In genomic region chr10:63099941-63100562, GRCm38 (mm10) we compare ENCODE assay signal across 8 mouse cellular contexts. TPM values are rescaled to one million over a fixed set of nuclear protein-coding genes. Genes with fewer than 3 reads are reported as not detected.
DNase-seq lines count a peak whose midpoint lies in the region; ATAC-seq lines count a peak whose summit lies in the region.

No protein-coding gene starts in this region.

- H3K27ac ChIP-seq in forebrain, embryonic 10.5 days: peak overlapping the region; percentile 80

- no peaks in the 10 kb centered on the region for H3K36me3 ChIP-seq in forebrain, embryonic 10.5 days (replicated peaks)

- H3K4me1 ChIP-seq in forebrain, embryonic 10.5 days: peaks cover 18% of the 10 kb centered on the region

- ATAC-seq in megakaryocyte-erythroid progenitor cell, adult 5-6 weeks (replicated peaks; ENCODE audit: low FRiP score, low TSS enrichment, poor library complexity, severe bottlenecking): peak; percentile 75

- peak overlapping the region; percentile 61 for H3K4me3 ChIP-seq in forebrain, embryonic 10.5 days

- peak; percentile 16 for DNase-seq in T-cell, adult 2 months (ENCODE audit: low spot score)
- DNase-seq in brain, adult 2 months (ENCODE audit: low read depth, low spot score): peak; percentile 95
- peak; percentile 69 for DNase-seq in forebrain, embryonic 10.5 days (ENCODE audit: extremely low spot score, low spot score)
- peak; percentile 57 for DNase-seq in heart, postnatal 4 days
- peak; percentile 70 to 72 for DNase-seq in layer of hippocampus, postnatal 36 days
- peak; percentile 57 to 75 for DNase-seq in right cerebral cortex, postnatal 36 days (ENCODE audit: low spot score in 2 of 2)
- no peak for DNase-seq in adipocyte (ENCODE audit: low spot score)

- no peaks in the 10 kb centered on the region for H3K9me3 ChIP-seq in forebrain, embryonic 10.5 days

- H3K27me3 ChIP-seq in forebrain, embryonic 10.5 days (ENCODE audit: poor library complexity, severe bottlenecking): peaks cover 51% of the 10 kb centered on the region

- WGBS in forebrain, embryonic 10.5 days: under 1% methylated on average over 62 of the region's 62 CpGs

RNA-seq across cellular contexts. Expression of gene Atoh7, which starts 0.6 kb away (rescaled TPM):
- polyA plus RNA-seq in forebrain, embryonic 10.5 days (2016; fragmentation: Nextera tagmentation; extraction: Ambion mirVana): 0.55 and 0.73 TPM in 2 replicates
- not detected for total RNA-seq in heart, postnatal 4 days (2021)
- 1 to 10 TPM; 1.6 to 2.5 TPM for total RNA-seq in layer of hippocampus, postnatal 36 days (2021)
- total RNA-seq in megakaryocyte-erythroid progenitor cell, adult 5-6 weeks (2014; fragmentation: Nextera tagmentation): not detected in 2 replicates
- not detected in 2 replicates for total RNA-seq in megakaryocyte-erythroid progenitor cell, adult 5-6 weeks (2017)

RNA-seq across cellular contexts. Expression of gene Pbld1, which starts 40.1 kb away (rescaled TPM):
- 1.5 and 1.8 TPM in 2 replicates for polyA plus RNA-seq in forebrain, embryonic 10.5 days (2016; fragmentation: Nextera tagmentation; extraction: Ambion mirVana)
- total RNA-seq in heart, postnatal 4 days (2021): under 1 TPM; 0.59 to 0.93 TPM
- 1 to 10 TPM in 1 of 2 experiments, under 1 TPM in 1; 0.30 to 1.1 TPM for total RNA-seq in layer of hippocampus, postnatal 36 days (2021)
- 0.28 TPM in 1 of 2 replicates, not detected in the other for total RNA-seq in megakaryocyte-erythroid progenitor cell, adult 5-6 weeks (2014; fragmentation: Nextera tagmentation)
- total RNA-seq in megakaryocyte-erythroid progenitor cell, adult 5-6 weeks (2017): 0.61 TPM in 1 of 2 replicates, not detected in the other
